Mouse (Mus musculus) kidney, adult 2 months (tissue): ENCODE measurements around the gene Hspb9. TPM values are rescaled to one million over a fixed set of nuclear protein-coding genes. Genes with fewer than 3 reads are reported as not detected.

Source experiments
- DNase-seq: peaks from one replicate; pipeline ENCODE4 v3.0.0; 2021
- H3K27ac ChIP-seq: fragments of 200-500 bp; 2 replicates; pipeline ENCODE4 v1.5.1; 2012; ENCODE audit warnings: low read depth, low read length, control low read depth, inconsistent platforms; ENCODE audit not compliant: insufficient read depth
- H3K27me3 ChIP-seq: fragments of 200-500 bp; replicated peaks from 2 replicates; pipeline ENCODE4 v1.6.1; 2012; ENCODE audit warnings: mild to moderate bottlenecking, moderate library complexity, low read length, inconsistent platforms; ENCODE audit not compliant: control insufficient read depth, insufficient read depth
- H3K36me3 ChIP-seq: fragments of 200-500 bp; 2 replicates; pipeline ENCODE4 v1.6.1; 2012; ENCODE audit warnings: mild to moderate bottlenecking, moderate library complexity, low read length, inconsistent platforms; ENCODE audit not compliant: control insufficient read depth, insufficient read depth
- H3K4me1 ChIP-seq: fragments of 200-500 bp; 2 replicates; pipeline ENCODE4 v1.6.1; 2011; ENCODE audit warnings: low read length; ENCODE audit not compliant: control insufficient read depth, insufficient read depth
- H3K4me3 ChIP-seq: fragments of 200-500 bp; 2 replicates; pipeline ENCODE4 v1.5.1; 2011; ENCODE audit warnings: mild to moderate bottlenecking, low read depth, low read length, control low read depth; ENCODE audit not compliant: insufficient read depth
- CTCF ChIP-seq: fragments of 200-500 bp; conservative IDR thresholded peaks from 2 replicates; pipeline ENCODE4 v1.5.1; 2011; ENCODE audit warnings: low read depth, mild to moderate bottlenecking, control low read depth, low read length, moderate library complexity, mixed read lengths; ENCODE audit not compliant: insufficient read depth, insufficient read length
- POLR2A ChIP-seq: fragments of 200-500 bp; IDR thresholded peaks from one replicate; pipeline ENCODE4 v1.6.1; 2011; ENCODE audit warnings: low read depth, low read length, control low read depth
- WGBS: fragments of 180-500 bp; shearing (Covaris S2); methylation state at CpG from one replicate; pipeline ENCODE4 v1.1.7; 2018; 5-methylcytosine and 5-hydroxymethylcytosine counted together
- polyA plus RNA-seq: library from polyadenylated mRNA; depleted of rRNA; stranded (reverse); fragments of >200 nt; gene quantifications from 2 replicates; pipeline ENCODE4 v1.2.3, GENCODE M21; 2012

Gene Hspb9
- polyA plus RNA-seq, 1 experiment = 0.48 TPM

GRCm38 (mm10) chr11:100728601-100729000 lies 15.0 kb downstream of the Hspb9 start:
- no peak for DNase-seq
- TF ChIP-seq CTCF (no peak), POLR2A (no peak)
- Histone ChIP-seq H3K4me1 (peaks cover 68% of the 10 kb centered on the region), H3K4me3 (no peak overlapping the region), H3K27ac (peak overlapping the region; percentile 43), H3K36me3 (no peaks in the 10 kb centered on the region), H3K27me3 (no peaks in the 10 kb centered on the region)
- 71% methylated on average over 6 of the region's 6 CpGs for WGBS

GRCm38 (mm10) chr11:100729976-100730375 lies 16.3 kb downstream of the Hspb9 start:
- 40% methylated on average over 4 of the region's 4 CpGs for whole genome bisulfite sequencing
- TF ChIP-seq POLR2A = no peak
- no peak for TF ChIP-seq CTCF
- H3K27ac ChIP-seq = no peak overlapping the region; the same call in 1 of the 2 replicates

GRCm38 (mm10) chr11:100730477-100731205 lies 17.0 kb downstream of the Hspb9 start:
- Histone ChIP-seq H3K36me3 (no peaks in the 10 kb centered on the region), H3K27ac (peak overlapping the region; percentile 58), H3K4me1 (peaks cover 60% of the 10 kb centered on the region), H3K4me3 (no peak overlapping the region), H3K27me3 (no peaks in the 10 kb centered on the region)
- DNase-seq = peak; percentile 78
- TF ChIP-seq CTCF = no peak
- no peak for TF ChIP-seq POLR2A
- whole genome bisulfite sequencing = 37% methylated on average over 6 of the region's 6 CpGs

More at GRCm38 (mm10) chr11:100729976-100730375, 16.3 kb downstream of the Hspb9 start:
- Histone ChIP-seq H3K36me3 (no peaks in the 10 kb centered on the region), H3K4me1 (peaks cover 61% of the 10 kb centered on the region), H3K4me3 (no peak overlapping the region), H3K27me3 (no peaks in the 10 kb centered on the region)
- no peak for DNase-seq

- DNase-seq = no peak
- TF ChIP-seq CTCF (no peak), POLR2A (no peak)
- Histone ChIP-seq H3K27me3 (no peaks in the 10 kb centered on the region), H3K36me3 (no peaks in the 10 kb centered on the region), H3K4me1 (peaks cover 34% of the 10 kb centered on the region), H3K4me3 (peak overlapping the region; percentile 21), H3K27ac (peak overlapping the region; percentile 81)
- 82% methylated on average over 9 of the region's 9 CpGs for WGBS
These were observed 21.6 kb downstream of the Hspb9 start for GRCm38 (mm10) chr11:100735134-100735865.

- DNase-seq = peak; percentile 52
- no peak for TF ChIP-seq POLR2A
- TF ChIP-seq CTCF = no peak
- H3K36me3 ChIP-seq = no peaks in the 10 kb centered on the region
- H3K4me3 ChIP-seq = peak overlapping the region; percentile 21
- H3K4me1 ChIP-seq = peaks cover 26% of the 10 kb centered on the region
- WGBS = 44% methylated on average over 14 of the region's 14 CpGs
- H3K27ac ChIP-seq = peak overlapping the region; percentile 81
- H3K27me3 ChIP-seq = no peaks in the 10 kb centered on the region
These were observed 22.5 kb downstream of the Hspb9 start for GRCm38 (mm10) chr11:100735954-100736745.

GRCm38 (mm10) chr11:100736746-100737080 lies 23.1 kb downstream of the Hspb9 start:
- H3K36me3 ChIP-seq = no peaks in the 10 kb centered on the region
- peaks cover 22% of the 10 kb centered on the region; the same call in 1 of the 2 replicates for H3K4me1 ChIP-seq
- no peak for TF ChIP-seq POLR2A
- TF ChIP-seq CTCF = no peak
- peak overlapping the region; percentile 81 for H3K27ac ChIP-seq
- H3K27me3 ChIP-seq = no peaks in the 10 kb centered on the region
- peak overlapping the region; percentile 84 for H3K4me3 ChIP-seq
- WGBS = 41% methylated on average over 4 of the region's 4 CpGs
- peak; percentile 75 for DNase-seq
